Mouse (Mus musculus) small intestine, adult 2 months (tissue): ENCODE data around the gene Zfp697.

ENCODE experiments used
- CTCF ChIP-seq: fragments of 200-500 bp; IDR thresholded peaks from 2 replicates; pipeline ENCODE4 v1.5.1; 2012; ENCODE audit warnings: low read depth, mild to moderate bottlenecking, control low read depth, inconsistent platforms, low read length, moderate library complexity, mixed read lengths; ENCODE audit not compliant: insufficient replicate concordance, insufficient read length; ENCODE audit errors: extremely low read depth
- POLR2A ChIP-seq: fragments of 200-500 bp; IDR thresholded peaks from 2 replicates; pipeline ENCODE4 v1.6.1; 2012; ENCODE audit warnings: low read depth, mild to moderate bottlenecking, control low read depth, inconsistent platforms, low read length, moderate library complexity

DNA sequence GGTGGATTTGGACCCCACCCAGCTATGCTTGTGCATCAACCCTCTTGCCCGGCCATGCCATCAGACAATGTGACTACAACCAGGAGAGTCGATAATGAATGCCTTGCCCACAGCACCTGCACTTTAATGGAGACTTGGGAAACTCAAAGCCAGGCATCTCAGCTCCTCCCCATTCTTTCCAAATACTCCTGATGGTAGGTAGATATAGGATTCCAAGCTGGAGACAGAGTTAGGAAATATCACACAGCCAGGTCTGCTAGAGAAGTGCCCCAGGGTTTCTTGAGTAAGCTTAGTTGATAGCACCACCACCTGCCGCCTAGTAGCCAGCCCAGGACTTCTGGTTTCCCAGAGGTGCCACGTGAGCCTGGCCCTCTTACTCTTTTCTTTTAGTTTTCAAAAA lies 15.4 kb upstream of the Zfp697 start:
- no peak for TF ChIP-seq CTCF
- TF ChIP-seq POLR2A = no peak
